Mouse (Mus musculus) stomach, postnatal 0 days (tissue): ENCODE results near the gene Atp8b5. TPM values are rescaled to one million over a fixed set of nuclear protein-coding genes. Genes with fewer than 3 reads are reported as not detected.

Source experiments
- ATAC-seq: fragments of 200-750 bp; cut with Nextera tagmentation; 2 replicates; pipeline ENCODE4 v1.8.0; 2017; ENCODE audit not compliant: low FRiP score, low TSS enrichment
- DNase-seq: peaks from one replicate; pipeline ENCODE4 v3.0.0-alpha.2; 2016; ENCODE audit warnings: low spot score
- H3K27ac ChIP-seq: fragments of 300-500 bp; sonication (generic); replicated peaks from 2 replicates; pipeline ENCODE4 v1.5.1; 2014; ENCODE audit warnings: mild to moderate bottlenecking, control low read depth
- H3K27me3 ChIP-seq: fragments of 300-500 bp; sonication (generic); 2 replicates; pipeline ENCODE4 v1.6.1; 2014; ENCODE audit warnings: low read length; ENCODE audit not compliant: control insufficient read depth, insufficient read depth
- H3K36me3 ChIP-seq: fragments of 300-500 bp; sonication (generic); 2 replicates; pipeline ENCODE4 v1.6.1; 2014; ENCODE audit warnings: low read length, mixed read lengths; ENCODE audit not compliant: control insufficient read depth, insufficient read depth
- H3K4me1 ChIP-seq: fragments of 300-500 bp; sonication (generic); replicated peaks from 2 replicates; pipeline ENCODE4 v1.6.1; 2014; ENCODE audit warnings: antibody characterized with exemption; ENCODE audit not compliant: control insufficient read depth, insufficient read depth
- H3K4me2 ChIP-seq: fragments of 300-500 bp; sonication (generic); replicated peaks from 2 replicates; pipeline ENCODE4 v1.6.1; 2014; ENCODE audit warnings: low read depth, mild to moderate bottlenecking, control low read depth, moderate library complexity
- H3K4me3 ChIP-seq: fragments of 300-500 bp; sonication (generic); 2 replicates; pipeline ENCODE4 v1.5.1; 2014; ENCODE audit warnings: low read depth, low read length, control low read depth
- H3K9ac ChIP-seq: fragments of 300-500 bp; sonication (generic); 2 replicates; pipeline ENCODE4 v1.6.1; 2014; ENCODE audit warnings: mild to moderate bottlenecking, low read length, control low read depth, mixed read lengths
- H3K9me3 ChIP-seq: fragments of 300-500 bp; sonication (generic); 2 replicates; pipeline ENCODE4 v1.6.1; 2016; ENCODE audit warnings: low read length; ENCODE audit not compliant: control insufficient read depth
- CTCF ChIP-seq: IDR thresholded peaks from 2 replicates; pipeline ENCODE4 v1.5.1; 2016; ENCODE audit warnings: antibody characterized with exemption, low read depth, mild to moderate bottlenecking, moderate library complexity
- EP300 ChIP-seq: optimal IDR thresholded peaks from 2 replicates; pipeline ENCODE3; 2016; ENCODE audit warnings: antibody characterized with exemption
- WGBS: fragments of 180-500 bp; shearing (Covaris S2); extraction: QIAGEN DNeasy Blood & Tissue Kit; methylation state at CpG from one replicate; pipeline ENCODE4 v1.1.7; 2014; 5-methylcytosine and 5-hydroxymethylcytosine counted together
- polyA plus RNA-seq: library from polyadenylated mRNA; unstranded; fragments of >200 nt; fragmentation: Nextera tagmentation; extraction: Ambion mirVana; gene quantifications from 2 replicates; pipeline ENCODE4 v1.2.1, GENCODE M21; 2015

The Atp8b5 gene
- polyA plus RNA-seq, 1 experiment from 2014 or later = 0.23 TPM

- Histone ChIP-seq H3K36me3 (no peaks in the 10 kb centered on the region), H3K4me3 (no peak overlapping the region), H3K27ac (peak overlapping the region; percentile 96), H3K4me2 (peak overlapping the region; percentile 36), H3K4me1 (peaks cover 18% of the 10 kb centered on the region), H3K9me3 (no peaks in the 10 kb centered on the region), H3K9ac (peak overlapping the region; percentile 48), H3K27me3 (no peaks in the 10 kb centered on the region)
- 74% methylated on average over 5 of the region's 5 CpGs for WGBS
- no peak for TF ChIP-seq EP300
- no peak for TF ChIP-seq CTCF
- ATAC-seq = no peak
- DNase-seq = no peak
Measured at GRCm38 (mm10) chr4:43395147-43395546, 128.2 kb downstream of the Atp8b5 start.

GRCm38 (mm10) chr4:43395836-43396235 is 128.9 kb downstream of the Atp8b5 start:
- H3K36me3 ChIP-seq = no peaks in the 10 kb centered on the region
- H3K4me2 ChIP-seq = no peak overlapping the region
- ATAC-seq (no peak), DNase-seq (no peak)
- H3K4me1 ChIP-seq = peaks cover 22% of the 10 kb centered on the region
- no peaks in the 10 kb centered on the region for H3K9me3 ChIP-seq
- TF ChIP-seq CTCF = no peak
- no peak for TF ChIP-seq EP300
- 79% methylated on average over 9 of the region's 9 CpGs for WGBS
- no peaks in the 10 kb centered on the region for H3K27me3 ChIP-seq
- H3K9ac ChIP-seq = no peak overlapping the region
- peak overlapping the region; percentile 64 for H3K27ac ChIP-seq
- H3K4me3 ChIP-seq = no peak overlapping the region

GRCm38 (mm10) chr4:43396381-43396780 is 129.4 kb downstream of the Atp8b5 start:
- Histone ChIP-seq H3K27ac (no peak overlapping the region), H3K4me2 (no peak overlapping the region), H3K9me3 (no peaks in the 10 kb centered on the region), H3K4me1 (peaks cover 26% of the 10 kb centered on the region), H3K36me3 (no peaks in the 10 kb centered on the region), H3K4me3 (no peak overlapping the region), H3K9ac (no peak overlapping the region), H3K27me3 (no peaks in the 10 kb centered on the region)
- DNase-seq (no peak), ATAC-seq (no peak)
- TF ChIP-seq CTCF = no peak
- 68% methylated on average over 5 of the region's 5 CpGs for WGBS

- peaks cover 31% of the 10 kb centered on the region for H3K4me1 ChIP-seq
- DNase-seq = no peak
- ATAC-seq = no peak
- H3K27ac ChIP-seq = peak overlapping the region; percentile 82
- no peaks in the 10 kb centered on the region for H3K27me3 ChIP-seq
- WGBS = 73% methylated on average over 4 of the region's 4 CpGs
- H3K4me2 ChIP-seq = no peak overlapping the region
- H3K9ac ChIP-seq = no peak overlapping the region
- H3K36me3 ChIP-seq = no peaks in the 10 kb centered on the region
- H3K9me3 ChIP-seq = no peaks in the 10 kb centered on the region
- TF ChIP-seq EP300 (no peak), CTCF (no peak)
- no peak overlapping the region for H3K4me3 ChIP-seq
Measured at GRCm38 (mm10) chr4:43398014-43398413, 131.1 kb downstream of the Atp8b5 start.

GRCm38 (mm10) chr4:43398829-43399331 is 131.9 kb downstream of the Atp8b5 start:
- Histone ChIP-seq H3K9me3 (no peaks in the 10 kb centered on the region), H3K4me3 (no peak overlapping the region), H3K27ac (peak overlapping the region; percentile 82), H3K27me3 (no peaks in the 10 kb centered on the region), H3K4me1 (peaks cover 31% of the 10 kb centered on the region), H3K9ac (peak overlapping the region; percentile 31), H3K36me3 (no peaks in the 10 kb centered on the region), H3K4me2 (peak overlapping the region; percentile 15; the same call in 1 of the 2 replicates)
- DNase-seq = peak; percentile 55
- TF ChIP-seq EP300 (no peak), CTCF (no peak)
- WGBS = 30% methylated on average over 17 of the region's 17 CpGs
- peak; percentile 69 for ATAC-seq

- no peak for TF ChIP-seq EP300
- no peak for TF ChIP-seq CTCF
- no peak for DNase-seq
- Histone ChIP-seq H3K4me2 (peak overlapping the region; percentile 15; the same call in 1 of the 2 replicates), H3K27ac (peak overlapping the region; percentile 82), H3K27me3 (no peaks in the 10 kb centered on the region), H3K36me3 (no peaks in the 10 kb centered on the region), H3K4me3 (no peak overlapping the region), H3K9me3 (no peaks in the 10 kb centered on the region), H3K9ac (peak overlapping the region; percentile 31; the same call in 1 of the 2 replicates), H3K4me1 (peaks cover 29% of the 10 kb centered on the region)
- ATAC-seq = peak; percentile 58
- WGBS = 56% methylated on average over 31 of the region's 31 CpGs
Measured at GRCm38 (mm10) chr4:43399391-43400131, 132.6 kb downstream of the Atp8b5 start.
